Mouse (Mus musculus): ENCODE measurements around the gene Il2ra.

Gene Il2ra

GRCm38 (mm10) chr2:11652780-11653179 is 10.2 kb downstream of the Il2ra start:
- no peak for DNase-seq (ENCODE audit: low read depth, low spot score)

DNA sequence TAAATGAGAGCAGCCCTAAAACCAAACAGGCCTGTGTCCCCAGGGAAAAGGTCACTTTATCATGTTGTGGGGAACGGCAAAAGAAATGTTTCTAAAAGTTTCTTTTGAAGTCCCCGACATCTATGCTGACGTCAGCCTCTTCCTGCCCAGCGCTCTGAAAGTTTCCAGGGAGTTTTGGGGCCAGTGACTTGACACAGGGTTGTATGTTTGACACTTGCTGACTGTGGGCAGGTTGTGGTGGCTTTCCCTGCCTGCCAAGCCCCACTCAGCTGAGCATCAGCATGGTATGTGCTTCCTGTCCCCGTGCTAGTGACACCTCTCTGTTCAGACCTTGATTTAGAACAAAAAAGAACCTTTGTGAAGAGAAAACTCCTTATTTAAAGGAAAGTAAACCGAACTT is 10.7 kb downstream of the Il2ra start:
- no peak for DNase-seq (ENCODE audit: low read depth, low spot score)

DNA sequence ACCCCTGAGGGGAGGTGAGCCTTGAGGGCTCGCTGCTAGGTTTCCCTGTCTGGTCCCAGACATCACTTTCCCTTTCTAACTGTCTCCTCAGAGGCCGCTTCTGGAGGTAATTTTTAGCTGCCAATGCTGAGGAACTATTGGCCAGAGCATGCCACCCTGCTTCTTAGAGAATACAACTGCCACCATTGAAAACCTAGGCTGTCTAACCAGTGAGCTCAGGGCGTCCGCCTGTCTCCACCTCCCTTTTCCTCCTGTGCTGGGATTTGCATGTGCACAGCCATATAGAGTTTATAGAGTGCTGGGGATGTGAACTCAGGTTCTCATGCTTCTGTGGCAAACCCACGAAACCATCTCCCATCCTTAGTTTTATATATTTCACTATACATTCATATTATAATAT is 11.2 kb downstream of the Il2ra start:
- no peak for DNase-seq (ENCODE audit: low read depth, low spot score)

GRCm38 (mm10) chr2:11654990-11655931 is 12.7 kb downstream of the Il2ra start:
- no peak for DNase-seq (ENCODE audit: low read depth, low spot score)

GRCm38 (mm10) chr2:11657581-11657980 is 15.0 kb downstream of the Il2ra start:
- no peak for DNase-seq (ENCODE audit: low read depth, low spot score)

- no peak for DNase-seq (ENCODE audit: low read depth, low spot score)
These were observed 16.7 kb downstream of the Il2ra start for GRCm38 (mm10) chr2:11659263-11659662.

GRCm38 (mm10) chr2:11662143-11662906 is 19.7 kb downstream of the Il2ra start:
- DNase-seq (ENCODE audit: low read depth, low spot score): no peak

- DNase-seq (ENCODE audit: low read depth, low spot score): no peak
These were observed 20.3 kb downstream of the Il2ra start for GRCm38 (mm10) chr2:11662907-11663230.

DNA sequence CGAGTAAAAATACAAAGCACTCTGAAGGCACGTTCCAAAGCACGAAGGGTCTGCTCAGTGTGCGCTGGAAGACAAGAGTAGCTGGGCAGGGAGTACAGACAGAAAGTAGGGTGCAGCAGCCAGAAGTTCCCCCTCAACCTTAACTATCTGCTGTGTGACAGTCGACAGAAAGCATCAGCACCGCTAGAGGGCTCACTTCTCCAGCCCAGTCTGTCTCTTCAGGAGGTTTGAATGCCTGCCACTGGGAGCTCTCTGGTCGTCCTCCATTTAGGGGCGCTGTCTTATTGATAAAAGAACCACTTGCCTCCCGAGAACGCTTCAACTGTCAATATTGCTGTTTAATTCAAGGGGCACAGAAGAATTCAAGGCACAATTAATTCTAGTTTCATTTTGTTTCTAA is 21.4 kb downstream of the Il2ra start:
- peak; percentile 37 for DNase-seq (ENCODE audit: low read depth, low spot score)

DNA sequence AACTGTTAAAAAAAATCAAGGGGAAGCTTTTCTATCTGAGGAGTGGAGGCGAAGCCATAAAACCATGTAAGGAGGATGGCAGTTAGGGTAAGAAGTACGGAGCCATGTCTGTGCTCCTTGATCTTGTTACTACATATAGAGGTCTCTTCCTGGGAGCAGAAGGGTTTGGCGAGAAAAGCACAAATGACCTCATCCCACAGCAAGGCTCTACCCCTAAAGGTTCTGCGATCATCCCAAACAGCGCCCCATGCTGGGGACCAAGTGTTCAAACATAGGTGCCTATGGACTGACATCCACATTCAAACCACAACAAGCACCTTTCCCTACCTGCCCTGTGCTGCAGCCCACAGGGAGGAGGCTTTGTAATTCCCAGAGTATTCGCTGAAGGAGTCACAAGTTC is 21.8 kb downstream of the Il2ra start:
- DNase-seq (ENCODE audit: low read depth, low spot score): no peak

DNA sequence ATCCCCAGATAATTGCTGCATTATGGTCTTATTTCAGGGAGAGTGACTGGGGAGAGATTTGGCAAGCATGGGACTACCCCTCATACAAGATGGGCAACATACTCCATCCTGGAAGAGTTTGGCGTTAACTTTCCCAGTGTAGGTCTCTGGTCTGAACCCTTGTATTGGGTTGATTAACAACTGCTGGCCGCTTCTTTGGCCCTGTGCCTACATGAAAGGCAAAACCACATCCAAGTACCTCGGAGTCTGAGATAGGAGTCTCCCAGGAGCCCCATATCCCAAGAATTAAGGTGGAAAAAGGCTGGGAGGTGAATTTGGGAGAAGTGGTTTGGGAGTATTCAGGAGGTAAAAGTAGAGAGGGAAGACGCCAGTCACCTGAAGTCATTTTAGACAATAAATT is 22.2 kb downstream of the Il2ra start:
- no peak for DNase-seq (ENCODE audit: low read depth, low spot score)

- no peak for DNase-seq (ENCODE audit: low read depth, low spot score)
These were observed 22.7 kb downstream of the Il2ra start for GRCm38 (mm10) chr2:11665326-11665725.

GRCm38 (mm10) chr2:11672144-11672543 is 29.5 kb downstream of the Il2ra start:
- no peak for DNase-seq (ENCODE audit: low read depth, low spot score)

DNA sequence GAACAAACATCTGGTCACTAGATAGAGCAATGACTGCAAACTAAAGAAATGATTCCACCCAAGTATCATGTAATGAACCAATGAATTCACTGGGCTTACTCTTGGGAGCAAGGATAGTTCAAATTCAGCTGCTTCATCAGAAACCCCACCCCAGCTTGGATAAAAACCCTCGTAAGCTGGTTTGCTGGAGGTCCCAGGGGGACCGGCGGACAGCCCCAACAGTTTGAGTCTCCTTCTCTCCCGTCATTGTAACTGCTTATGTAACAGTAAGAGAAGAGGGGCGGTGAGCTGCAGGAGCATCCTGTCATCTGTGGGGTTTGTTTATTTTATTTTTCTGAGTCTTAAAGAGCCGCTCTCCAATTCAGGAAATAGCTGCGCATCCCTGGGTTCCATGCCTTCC is 37.0 kb downstream of the Il2ra start:
- DNase-seq (ENCODE audit: low read depth, low spot score): no peak

GRCm38 (mm10) chr2:11682712-11683111 is 40.1 kb downstream of the Il2ra start:
- DNase-seq (ENCODE audit: low read depth, low spot score): no peak

DNA sequence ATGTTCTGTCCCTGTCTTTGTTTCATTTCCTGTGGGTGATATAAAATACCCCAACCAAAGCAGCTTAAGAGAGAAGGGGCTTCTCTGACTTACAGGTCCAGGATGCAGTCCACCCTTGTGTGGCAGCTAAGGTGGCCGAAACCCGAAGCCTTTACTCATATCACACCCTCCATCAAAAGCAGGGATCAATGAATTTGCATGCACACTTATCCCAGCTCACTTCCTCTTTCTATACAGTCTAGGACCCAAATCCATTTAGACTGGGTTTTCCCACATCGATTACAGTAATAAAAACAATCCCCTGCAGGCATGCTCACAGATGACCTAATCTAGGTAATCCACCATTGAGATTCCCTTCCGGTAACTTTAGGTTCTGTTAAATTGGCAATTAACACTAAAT is 43.9 kb downstream of the Il2ra start:
- DNase-seq (ENCODE audit: low read depth, low spot score): no peak

DNA sequence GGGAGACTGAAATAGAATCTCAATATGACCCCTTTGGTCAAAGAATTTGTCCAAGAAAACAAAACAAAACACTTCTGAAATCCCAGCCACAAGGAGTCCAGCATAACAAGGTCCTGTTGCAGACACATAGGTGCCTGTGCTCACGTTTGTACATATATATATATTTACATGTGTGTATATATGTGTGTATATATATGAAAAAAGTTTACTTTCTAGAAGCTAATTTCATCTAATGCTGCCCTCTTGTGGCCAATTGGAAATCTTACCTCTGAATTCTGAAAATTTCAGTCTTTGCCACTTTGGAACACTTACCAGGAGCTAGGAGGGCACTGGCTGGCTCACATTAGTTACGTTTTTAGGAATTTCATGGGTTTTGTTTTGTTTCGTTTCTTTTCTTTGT is 44.8 kb downstream of the Il2ra start:
- DNase-seq (ENCODE audit: low read depth, low spot score): no peak

- DNase-seq (ENCODE audit: low read depth, low spot score): no peak
These were observed 47.7 kb downstream of the Il2ra start for GRCm38 (mm10) chr2:11690201-11690890.

- no peak for DNase-seq (ENCODE audit: low read depth, low spot score)
These were observed 50.7 kb downstream of the Il2ra start for GRCm38 (mm10) chr2:11693352-11693751.

GRCm38 (mm10) chr2:11694104-11694503 is 51.5 kb downstream of the Il2ra start:
- no peak for DNase-seq (ENCODE audit: low read depth, low spot score)

DNA sequence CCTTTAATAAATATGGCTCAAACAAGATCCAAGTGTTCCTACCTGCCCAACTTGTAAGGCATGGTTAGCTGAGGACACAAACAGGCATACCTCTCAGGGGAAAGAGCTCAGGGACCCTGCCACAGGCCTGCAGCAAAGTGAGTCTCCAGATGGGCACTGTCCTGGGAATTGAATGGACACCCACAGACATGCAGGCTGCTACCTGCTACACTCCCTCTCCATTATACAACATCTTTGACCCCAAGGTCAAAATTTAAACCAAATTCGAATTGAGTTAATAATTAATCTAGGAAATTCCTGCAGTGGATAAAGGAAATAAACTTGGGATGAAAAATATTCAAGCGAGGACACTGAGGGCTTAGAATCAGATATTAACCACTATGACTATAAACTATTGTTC is 53.3 kb downstream of the Il2ra start:
- no peak for DNase-seq (ENCODE audit: low read depth, low spot score)

DNA sequence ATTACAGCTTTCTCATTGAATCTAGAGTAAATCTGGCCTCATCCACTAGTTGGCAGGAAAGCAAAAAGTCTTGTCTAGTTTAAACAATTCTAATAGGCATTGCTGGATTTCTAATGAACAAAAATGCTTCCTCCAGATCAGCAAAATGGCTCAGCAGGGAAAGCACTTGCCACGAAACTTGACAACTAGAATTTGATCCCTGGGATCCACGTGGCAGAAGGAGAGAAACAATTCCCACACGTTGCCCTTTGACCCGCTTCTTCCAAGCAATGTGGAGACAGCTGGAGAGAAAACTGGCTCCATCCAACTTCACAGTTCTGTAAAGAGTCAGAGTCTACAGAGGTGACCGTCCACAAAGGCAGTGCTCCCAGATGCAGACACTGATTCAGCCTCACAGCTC is 56.4 kb downstream of the Il2ra start:
- no peak for DNase-seq (ENCODE audit: low read depth, low spot score)

Measured in retina, adult 2 months (tissue).